Mouse (Mus musculus): ENCODE measurements around the gene Rgmb. TPM values are rescaled to one million over a fixed set of nuclear protein-coding genes. Genes with fewer than 3 reads are reported as not detected.

Rgmb gene
- polyA plus RNA-seq, 1 experiment = 187 TPM

- TF ChIP-seq CTCF (IDR thresholded peaks at IDR 0.05; ENCODE audit: borderline replicate concordance, extremely low read depth, insufficient read depth, insufficient read length) (no peak), POLR2A (IDR thresholded peaks at IDR 0.05; ENCODE audit: borderline replicate concordance, extremely low read depth, insufficient read depth, insufficient read length, poor library complexity, severe bottlenecking) (no peak)
- DNase-seq (ENCODE audit: low read depth) = no peak
These were observed 9.1 kb downstream of the Rgmb start for GRCm38 (mm10) chr17:15821706-15822105.

- DNase-seq (ENCODE audit: low read depth) = no peak
- TF ChIP-seq CTCF (IDR thresholded peaks at IDR 0.05; ENCODE audit: borderline replicate concordance, extremely low read depth, insufficient read depth, insufficient read length) (no peak), POLR2A (IDR thresholded peaks at IDR 0.05; ENCODE audit: borderline replicate concordance, extremely low read depth, insufficient read depth, insufficient read length, poor library complexity, severe bottlenecking) (no peak)
These were observed 10.1 kb downstream of the Rgmb start for GRCm38 (mm10) chr17:15820761-15821160.

- no peak for DNase-seq (ENCODE audit: low read depth)
- TF ChIP-seq POLR2A (IDR thresholded peaks at IDR 0.05; ENCODE audit: borderline replicate concordance, extremely low read depth, insufficient read depth, insufficient read length, poor library complexity, severe bottlenecking) = no peak
- TF ChIP-seq CTCF (IDR thresholded peaks at IDR 0.05; ENCODE audit: borderline replicate concordance, extremely low read depth, insufficient read depth, insufficient read length) = no peak
These were observed 10.7 kb downstream of the Rgmb start for GRCm38 (mm10) chr17:15820146-15820545.

- DNase-seq (ENCODE audit: low read depth) = no peak
These were observed 12.5 kb downstream of the Rgmb start for GRCm38 (mm10) chr17:15818372-15818771.

GRCm38 (mm10) chr17:15817634-15818033 lies 13.2 kb downstream of the Rgmb start:
- DNase-seq (ENCODE audit: low read depth) = no peak
- no peak for TF ChIP-seq POLR2A (IDR thresholded peaks at IDR 0.05; ENCODE audit: borderline replicate concordance, extremely low read depth, insufficient read depth, insufficient read length, poor library complexity, severe bottlenecking)
- no peak for TF ChIP-seq CTCF (IDR thresholded peaks at IDR 0.05; ENCODE audit: borderline replicate concordance, extremely low read depth, insufficient read depth, insufficient read length)

More at GRCm38 (mm10) chr17:15818372-15818771, 12.5 kb downstream of the Rgmb start:
- TF ChIP-seq POLR2A (IDR thresholded peaks at IDR 0.05; ENCODE audit: borderline replicate concordance, extremely low read depth, insufficient read depth, insufficient read length, poor library complexity, severe bottlenecking) = no peak

GRCm38 (mm10) chr17:15817096-15817450 lies 13.8 kb downstream of the Rgmb start:
- no peak for DNase-seq (ENCODE audit: low read depth)
- TF ChIP-seq POLR2A (IDR thresholded peaks at IDR 0.05; ENCODE audit: borderline replicate concordance, extremely low read depth, insufficient read depth, insufficient read length, poor library complexity, severe bottlenecking) (no peak), CTCF (IDR thresholded peaks at IDR 0.05; ENCODE audit: borderline replicate concordance, extremely low read depth, insufficient read depth, insufficient read length) (no peak)

- no peak for DNase-seq (ENCODE audit: low read depth)
- no peak for TF ChIP-seq CTCF (IDR thresholded peaks at IDR 0.05; ENCODE audit: borderline replicate concordance, extremely low read depth, insufficient read depth, insufficient read length)
- no peak for TF ChIP-seq POLR2A (IDR thresholded peaks at IDR 0.05; ENCODE audit: borderline replicate concordance, extremely low read depth, insufficient read depth, insufficient read length, poor library complexity, severe bottlenecking)
These were observed 14.3 kb downstream of the Rgmb start for GRCm38 (mm10) chr17:15816379-15817095.

GRCm38 (mm10) chr17:15815312-15816018 lies 15.4 kb downstream of the Rgmb start:
- no peak for TF ChIP-seq POLR2A (IDR thresholded peaks at IDR 0.05; ENCODE audit: borderline replicate concordance, extremely low read depth, insufficient read depth, insufficient read length, poor library complexity, severe bottlenecking)
- no peak for TF ChIP-seq CTCF (IDR thresholded peaks at IDR 0.05; ENCODE audit: borderline replicate concordance, extremely low read depth, insufficient read depth, insufficient read length)
- no peak for DNase-seq (ENCODE audit: low read depth)

GRCm38 (mm10) chr17:15813658-15814212 lies 17.1 kb downstream of the Rgmb start:
- TF ChIP-seq POLR2A (IDR thresholded peaks at IDR 0.05; ENCODE audit: borderline replicate concordance, extremely low read depth, insufficient read depth, insufficient read length, poor library complexity, severe bottlenecking) = no peak
- no peak for DNase-seq (ENCODE audit: low read depth)

GRCm38 (mm10) chr17:15812136-15812778 lies 18.6 kb downstream of the Rgmb start:
- no peak for DNase-seq (ENCODE audit: low read depth)
- TF ChIP-seq CTCF (IDR thresholded peaks at IDR 0.05; ENCODE audit: borderline replicate concordance, extremely low read depth, insufficient read depth, insufficient read length) = no peak
- no peak for TF ChIP-seq POLR2A (IDR thresholded peaks at IDR 0.05; ENCODE audit: borderline replicate concordance, extremely low read depth, insufficient read depth, insufficient read length, poor library complexity, severe bottlenecking)

GRCm38 (mm10) chr17:15809949-15810348 lies 20.9 kb downstream of the Rgmb start:
- TF ChIP-seq CTCF (IDR thresholded peaks at IDR 0.05; ENCODE audit: borderline replicate concordance, extremely low read depth, insufficient read depth, insufficient read length) = no peak
- TF ChIP-seq POLR2A (IDR thresholded peaks at IDR 0.05; ENCODE audit: borderline replicate concordance, extremely low read depth, insufficient read depth, insufficient read length, poor library complexity, severe bottlenecking) = no peak
- DNase-seq (ENCODE audit: low read depth) = no peak
